Mouse (Mus musculus): Measurements from ENCODE around the gene Gna14.

The Gna14 gene

DNA sequence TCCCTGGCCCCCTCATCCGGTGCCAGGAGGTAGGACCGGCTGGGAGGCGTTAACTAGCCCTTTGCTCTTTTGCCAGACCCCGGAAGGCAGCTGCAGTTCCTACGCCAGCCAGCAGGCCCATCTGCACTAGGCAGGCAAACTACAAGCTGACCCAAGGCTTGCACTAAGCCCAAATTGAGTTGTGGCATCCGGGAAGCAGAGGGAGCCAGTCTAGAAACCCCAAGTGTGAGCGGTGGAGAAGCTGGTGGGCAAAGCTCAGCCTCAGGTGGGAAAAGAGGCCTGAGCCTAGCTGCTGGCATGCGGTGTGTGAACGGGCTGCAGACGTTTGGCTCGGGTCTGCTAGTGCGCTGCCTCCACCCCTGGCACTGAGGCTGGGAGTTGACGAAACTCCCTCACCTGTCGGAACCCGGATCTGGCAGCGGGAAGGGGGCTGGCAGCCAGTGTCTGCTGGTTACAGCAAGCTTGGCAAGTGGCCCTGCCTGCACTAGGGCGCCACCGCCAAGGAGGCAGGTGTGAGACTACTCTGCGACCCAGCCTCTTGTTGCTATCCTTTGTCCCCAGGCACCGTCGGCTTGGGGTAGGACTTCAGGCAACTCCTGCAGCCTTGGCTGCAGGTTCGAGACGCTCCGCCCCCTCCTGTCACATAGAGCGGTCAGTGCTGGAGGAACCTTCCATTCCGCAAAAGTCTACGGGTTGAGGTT, at the start of gene Gna14:
TSS of gene Gna14 (plus strand) at position 232 of the 701 bp plus-strand sequence.
- peak; percentile 21; the same call in 1 of the 2 replicates for ATAC-seq (ENCODE audit: insufficient number of reproducible peaks, low FRiP score, low TSS enrichment)

DNA sequence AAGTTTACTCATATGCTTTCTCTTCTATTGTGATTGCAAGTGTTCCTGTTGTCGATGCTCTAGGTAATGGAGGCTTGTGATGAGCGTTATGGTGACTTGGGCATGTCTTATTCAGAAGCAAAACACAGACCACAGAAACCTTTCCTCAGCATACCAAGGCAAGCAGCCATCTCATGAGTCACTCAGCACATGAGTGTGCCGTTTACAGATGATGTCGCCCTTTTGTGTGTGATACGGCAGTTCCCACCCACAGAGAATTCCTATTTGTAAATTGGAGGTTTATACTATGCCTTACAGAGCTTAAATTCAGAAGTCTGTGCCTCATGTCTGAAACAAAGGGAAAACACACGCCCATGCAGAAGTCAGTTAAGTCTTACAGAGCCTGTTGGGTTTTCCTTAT, 49.0 kb upstream of the Gna14 start:
- no peak for ATAC-seq (ENCODE audit: insufficient number of reproducible peaks, low FRiP score, low TSS enrichment)

DNA sequence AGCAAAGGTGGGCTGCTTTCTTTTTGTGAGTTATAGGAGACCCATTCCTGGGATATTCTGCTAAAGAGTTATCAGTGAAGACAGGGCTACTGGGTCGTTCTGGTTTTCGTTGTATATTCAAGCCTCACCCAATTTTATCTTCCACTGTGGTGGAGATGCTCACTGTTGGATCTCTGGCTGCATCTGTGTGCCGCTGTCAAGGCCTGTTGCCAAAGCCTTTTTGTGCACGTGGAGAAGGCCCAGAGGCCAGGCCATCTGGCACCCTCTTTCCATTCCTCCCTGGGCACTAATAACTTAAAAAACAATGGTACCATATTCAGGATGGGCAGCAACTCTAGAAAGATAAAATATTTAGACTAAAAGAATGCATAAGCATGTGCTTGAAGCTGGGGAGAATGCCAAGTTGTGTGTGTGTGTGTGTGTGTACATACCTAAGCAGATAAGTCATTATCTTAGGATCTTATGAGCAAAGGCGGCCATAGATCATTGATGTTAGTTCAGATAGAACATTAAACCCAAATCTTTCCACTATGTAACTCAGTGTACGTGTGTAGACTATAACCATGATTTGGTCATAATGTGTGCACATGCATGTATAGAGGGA, 45.3 kb upstream of the Gna14 start:
- ATAC-seq (ENCODE audit: insufficient number of reproducible peaks, low FRiP score, low TSS enrichment): no peak

DNA sequence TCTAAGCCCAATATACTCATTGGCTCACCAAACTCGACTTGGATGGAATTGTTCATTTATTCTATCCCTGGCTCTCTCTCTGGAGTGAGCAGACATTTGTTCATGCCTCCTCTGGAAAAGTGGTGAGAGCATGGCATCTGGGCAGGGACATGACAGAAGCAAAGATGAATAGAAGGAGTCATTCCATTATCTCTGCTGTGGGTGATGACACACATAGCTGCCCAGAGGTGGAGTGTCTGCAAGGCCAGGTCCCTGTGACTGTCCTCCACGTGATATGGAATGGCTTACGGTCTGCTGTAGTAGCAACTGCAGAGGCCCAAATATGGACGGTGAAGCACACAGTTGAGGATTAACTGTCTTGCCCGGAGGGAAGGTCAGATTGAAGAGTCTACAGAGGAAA, 41.2 kb upstream of the Gna14 start:
- ATAC-seq (ENCODE audit: insufficient number of reproducible peaks, low FRiP score, low TSS enrichment): no peak

DNA sequence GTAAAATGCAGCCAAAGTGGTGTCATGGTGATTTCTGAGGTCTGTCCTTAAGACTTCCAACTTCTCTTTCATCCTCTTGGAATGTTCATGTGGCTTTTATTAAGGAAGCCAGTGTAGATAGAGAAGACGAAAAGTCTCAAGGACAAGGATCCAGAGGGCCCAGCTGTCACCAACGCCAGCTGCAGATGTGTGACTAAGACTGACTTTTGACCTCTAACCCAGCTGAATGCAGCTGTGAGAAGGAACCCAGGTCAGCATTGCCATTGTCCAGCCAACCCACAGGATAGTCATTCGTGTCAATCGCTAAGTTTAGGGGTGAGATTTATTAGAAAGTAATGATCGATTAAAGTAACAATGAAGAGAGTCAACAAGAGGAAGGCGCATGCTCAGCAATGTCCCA, 32.5 kb upstream of the Gna14 start:
- ATAC-seq (ENCODE audit: insufficient number of reproducible peaks, low FRiP score, low TSS enrichment): no peak

DNA sequence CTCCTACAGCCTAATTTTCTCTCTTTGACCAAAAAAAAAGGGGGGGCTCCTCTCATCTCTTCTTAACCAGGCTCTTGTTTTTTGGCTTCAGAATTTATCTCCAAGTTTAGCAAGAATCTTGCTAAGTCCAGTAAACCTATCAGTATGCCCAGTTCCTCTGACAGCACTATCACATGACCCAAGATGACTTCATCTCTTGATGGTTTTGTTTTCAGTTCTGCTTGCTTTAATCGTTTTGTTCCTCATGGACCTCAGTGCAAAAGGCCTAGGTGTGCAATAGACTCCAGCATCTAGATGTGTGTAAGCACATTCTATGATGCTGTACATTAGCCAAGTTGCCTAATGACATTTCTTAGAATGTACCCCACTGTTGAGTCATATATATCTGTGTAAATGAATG, 27.8 kb upstream of the Gna14 start:
- no peak for ATAC-seq (ENCODE audit: insufficient number of reproducible peaks, low FRiP score, low TSS enrichment)

DNA sequence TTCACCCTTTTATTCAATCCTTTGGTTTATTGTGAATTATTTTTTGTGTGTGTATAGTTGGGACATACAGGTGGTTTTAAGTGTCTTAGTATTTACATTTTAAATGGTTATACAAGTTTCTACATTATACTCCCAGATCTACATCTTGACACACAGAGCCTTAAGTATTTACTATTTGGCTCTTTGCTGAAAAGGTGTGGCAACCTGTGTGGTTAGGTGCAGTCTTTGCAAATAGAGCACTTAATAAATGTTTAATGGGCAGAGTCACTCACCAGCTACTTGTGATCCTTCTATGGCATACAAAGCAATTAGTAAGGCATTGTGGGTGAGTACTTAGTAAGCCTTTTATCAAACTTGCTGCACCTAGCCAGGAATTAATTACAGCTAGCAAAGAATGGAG, 24.3 kb upstream of the Gna14 start:
- ATAC-seq (ENCODE audit: insufficient number of reproducible peaks, low FRiP score, low TSS enrichment): no peak

DNA sequence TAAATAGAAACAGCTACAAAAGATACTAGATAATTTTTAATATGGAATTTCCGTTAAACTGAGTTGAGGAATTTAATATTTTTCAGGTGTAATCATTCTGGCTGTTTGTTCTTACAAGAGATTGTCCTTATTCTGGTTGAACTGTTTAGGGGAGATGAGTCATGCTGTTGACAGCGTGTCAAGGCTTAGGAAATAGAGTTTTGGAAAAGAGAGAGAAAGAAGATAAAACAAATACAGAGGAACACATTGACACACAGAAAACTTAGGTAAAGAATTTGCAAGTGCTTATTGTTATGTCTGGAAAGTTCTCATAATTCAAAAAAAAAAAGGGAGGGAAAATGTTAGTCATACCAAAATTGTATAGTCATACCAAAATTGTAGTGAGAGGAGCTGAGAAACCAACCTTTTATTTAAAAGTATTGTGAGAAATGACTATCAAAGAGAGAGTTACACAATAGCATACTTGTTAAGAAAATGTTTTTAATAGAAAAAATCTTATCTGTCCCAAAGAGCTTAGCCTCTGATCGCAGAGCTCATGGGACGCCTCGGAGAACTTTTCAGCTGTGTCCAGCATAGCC, 17.4 kb upstream of the Gna14 start:
- no peak for ATAC-seq (ENCODE audit: insufficient number of reproducible peaks, low FRiP score, low TSS enrichment)

DNA sequence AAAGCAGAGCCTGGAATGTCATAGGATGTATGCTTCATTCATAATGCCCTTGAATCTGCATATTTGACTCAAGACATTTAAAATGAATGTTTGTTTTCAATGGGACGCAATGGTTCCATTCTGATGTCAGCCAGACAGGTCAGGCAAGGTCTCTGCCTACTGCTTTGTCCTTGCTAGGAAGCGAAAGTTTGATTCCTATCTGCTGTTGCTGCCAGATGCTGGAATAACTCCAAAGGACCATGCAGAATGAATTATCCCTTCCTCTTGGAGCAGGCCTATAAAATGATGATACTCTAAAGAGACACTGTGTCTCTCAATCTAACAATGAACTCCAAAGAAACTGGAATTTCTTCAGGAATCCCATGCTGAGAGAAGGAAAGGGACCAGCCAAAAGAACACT, 10.0 kb upstream of the Gna14 start:
- ATAC-seq (ENCODE audit: insufficient number of reproducible peaks, low FRiP score, low TSS enrichment): no peak

DNA sequence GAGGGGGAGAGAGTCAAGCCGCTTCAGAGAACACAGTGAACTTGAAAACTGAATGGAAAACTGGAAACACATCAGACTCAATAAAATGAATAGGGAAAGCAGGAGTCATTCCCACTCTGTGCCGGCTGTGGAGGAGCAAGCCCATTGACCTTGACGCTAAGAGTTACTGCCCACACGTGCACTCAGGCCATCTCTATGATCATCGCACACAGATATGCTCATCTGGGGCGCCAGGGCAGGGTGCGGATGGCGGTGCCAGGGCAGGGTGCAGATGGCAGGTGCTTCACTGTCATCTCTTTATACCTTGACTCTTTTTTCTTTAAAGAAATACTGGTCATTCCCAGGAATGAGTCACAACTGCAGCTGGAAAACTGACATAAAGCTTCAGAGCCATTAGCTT, 4.2 kb upstream of the Gna14 start:
- ATAC-seq (ENCODE audit: insufficient number of reproducible peaks, low FRiP score, low TSS enrichment): no peak

DNA sequence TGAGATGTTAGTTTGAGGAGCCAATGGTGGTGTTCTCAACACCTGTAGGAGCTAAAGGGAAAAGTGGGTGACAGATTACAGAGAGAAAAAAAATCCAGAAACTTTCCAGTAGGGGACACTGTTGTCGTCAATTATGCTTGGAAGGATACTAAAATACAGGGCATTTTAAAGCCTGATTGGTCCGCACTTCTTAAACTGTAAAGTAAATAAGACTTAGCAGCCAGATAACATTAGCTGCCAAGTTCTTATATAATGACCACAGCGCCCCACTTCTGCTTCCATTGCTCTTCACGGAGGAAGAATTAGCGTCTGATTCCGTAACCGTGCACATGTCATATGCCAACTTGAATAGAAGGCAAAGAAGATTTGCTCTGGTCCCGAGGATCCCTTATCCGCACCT, 683 bp upstream of the Gna14 start:
- ATAC-seq (ENCODE audit: insufficient number of reproducible peaks, low FRiP score, low TSS enrichment): no peak

DNA sequence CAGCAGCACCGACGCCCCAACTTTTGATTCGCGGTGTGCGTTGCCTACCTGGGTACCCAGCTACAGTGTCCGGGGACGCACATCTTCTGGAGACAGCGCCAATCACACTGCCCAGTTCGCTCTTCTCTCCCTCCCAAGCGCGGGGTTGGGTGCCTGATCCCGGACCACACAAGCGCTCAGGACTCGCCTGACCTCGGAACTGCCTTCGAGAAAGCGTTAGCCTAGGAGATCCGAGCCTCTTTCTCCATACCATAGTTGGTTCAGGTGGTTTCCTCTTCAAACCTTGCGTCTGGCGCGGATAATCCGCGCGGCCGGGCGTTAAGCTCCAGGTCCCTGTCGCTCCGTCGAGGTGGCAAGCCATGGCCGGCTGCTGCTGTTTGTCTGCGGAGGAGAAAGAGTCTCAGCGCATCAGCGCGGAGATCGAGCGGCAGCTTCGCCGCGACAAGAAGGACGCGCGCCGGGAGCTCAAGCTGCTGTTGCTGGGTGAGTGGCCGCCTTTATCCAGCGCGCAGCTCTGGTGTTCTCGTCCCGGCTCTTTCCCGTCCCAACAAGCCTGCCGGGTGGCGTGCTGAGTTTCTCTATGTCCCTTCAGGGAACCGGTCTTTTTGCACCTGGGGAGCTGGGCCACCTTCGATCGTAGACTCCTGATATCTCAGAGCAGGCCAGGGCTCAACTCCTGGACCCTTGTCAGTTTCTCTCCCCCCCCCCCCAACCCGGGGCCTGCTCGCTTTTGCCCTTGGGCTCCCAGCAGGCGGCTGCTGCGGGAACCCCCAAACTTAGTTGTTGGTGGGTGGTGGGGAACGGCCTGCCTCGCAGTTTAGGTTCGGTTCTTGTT, 990 bp downstream of the Gna14 start:
- no peak for ATAC-seq (ENCODE audit: insufficient number of reproducible peaks, low FRiP score, low TSS enrichment)

DNA sequence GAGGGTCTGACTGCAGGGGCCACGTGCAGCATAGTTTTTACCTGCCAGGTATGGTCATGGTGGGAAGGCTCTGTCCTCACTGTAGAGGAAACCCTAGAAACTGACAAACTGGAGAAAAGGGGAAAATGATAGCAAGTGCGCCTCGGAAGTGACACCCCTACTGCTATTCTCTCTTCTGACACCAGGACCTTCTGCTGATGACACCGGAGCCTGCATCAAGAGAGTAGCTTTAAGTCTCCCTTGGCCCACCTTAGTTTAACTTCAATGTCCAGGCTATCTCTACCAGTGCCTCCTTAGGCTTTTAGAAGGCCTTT, 1.6 kb downstream of the Gna14 start:
- ATAC-seq (ENCODE audit: insufficient number of reproducible peaks, low FRiP score, low TSS enrichment): no peak

DNA sequence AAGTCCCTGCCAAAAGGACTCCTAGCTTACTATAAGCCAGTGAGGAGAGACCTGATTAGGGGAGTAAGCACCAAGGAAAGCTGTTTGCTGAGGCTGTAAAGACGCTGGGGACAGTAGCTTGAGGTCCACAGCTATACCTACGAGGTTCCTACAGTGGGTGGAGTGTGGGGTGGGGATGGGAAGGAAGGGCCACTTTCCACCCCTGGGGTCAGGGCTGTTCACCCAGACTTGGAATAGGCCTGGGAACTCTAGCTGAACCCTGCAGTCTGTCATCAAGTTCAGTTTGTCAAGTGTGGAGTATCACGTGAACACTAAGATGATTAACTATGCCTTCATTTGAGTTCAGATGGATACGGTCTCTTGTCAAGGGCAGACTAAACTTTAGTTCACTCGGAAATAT, 2.3 kb downstream of the Gna14 start:
- ATAC-seq (ENCODE audit: insufficient number of reproducible peaks, low FRiP score, low TSS enrichment): no peak

DNA sequence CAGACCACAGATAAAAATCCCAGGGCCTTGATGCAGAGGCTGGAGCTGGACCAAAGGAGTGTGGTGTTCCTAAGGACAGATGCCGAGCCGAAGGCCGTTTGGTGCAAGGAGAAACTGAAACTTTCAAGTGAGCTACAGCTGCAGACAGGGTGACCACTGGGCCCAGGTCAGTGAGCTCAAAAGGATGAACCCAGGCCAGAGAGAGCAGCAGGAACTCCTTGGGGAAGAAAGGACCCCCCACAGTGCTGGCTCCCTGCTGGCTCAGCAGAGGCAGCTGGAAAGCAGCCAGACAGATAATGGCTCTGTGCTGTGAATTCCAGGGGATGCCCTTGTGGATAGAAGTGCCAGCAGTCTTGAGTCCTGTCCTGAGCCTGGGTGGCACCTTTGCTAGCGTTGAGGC, 3.7 kb downstream of the Gna14 start:
- no peak for ATAC-seq (ENCODE audit: insufficient number of reproducible peaks, low FRiP score, low TSS enrichment)

DNA sequence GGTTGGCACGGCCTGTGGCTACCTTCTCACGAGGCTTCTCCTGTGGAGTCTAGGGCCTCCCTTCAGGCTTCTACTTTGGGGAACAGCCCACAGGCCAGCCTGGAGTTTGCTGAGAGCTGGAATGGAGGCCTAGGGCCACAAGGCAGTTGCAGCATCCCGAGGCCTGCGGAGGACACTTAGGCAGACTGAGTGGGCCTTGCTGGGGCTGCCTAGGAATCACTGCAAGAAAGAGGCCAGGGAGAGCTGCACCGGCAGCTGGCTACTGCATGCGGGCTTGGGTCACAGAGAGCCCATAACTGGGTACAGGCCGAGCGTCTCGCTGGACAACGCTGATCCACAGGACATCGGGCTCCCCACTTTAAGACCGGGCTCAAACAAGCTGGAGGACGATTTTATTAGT, 4.3 kb downstream of the Gna14 start:
- no peak for ATAC-seq (ENCODE audit: insufficient number of reproducible peaks, low FRiP score, low TSS enrichment)

DNA sequence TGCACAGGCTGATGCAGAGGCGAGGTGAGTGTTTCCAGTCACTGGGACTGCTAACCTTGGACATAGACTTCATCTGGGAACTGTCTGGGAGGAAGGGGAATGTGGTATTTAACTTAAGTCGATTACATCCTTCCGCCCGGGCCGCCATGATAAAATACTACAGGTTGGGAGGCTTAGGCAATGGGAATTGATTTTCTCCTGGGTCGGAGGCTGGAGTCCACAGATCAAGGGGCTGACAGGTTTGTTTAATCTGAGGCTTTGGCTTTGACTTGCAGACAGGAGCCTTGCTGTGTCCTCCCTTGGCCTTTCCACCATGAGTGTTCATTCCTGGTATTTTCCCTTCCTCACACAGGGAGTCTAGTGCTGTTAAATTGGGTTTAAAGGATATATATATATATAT, 5.8 kb downstream of the Gna14 start:
- no peak for ATAC-seq (ENCODE audit: insufficient number of reproducible peaks, low FRiP score, low TSS enrichment)

DNA sequence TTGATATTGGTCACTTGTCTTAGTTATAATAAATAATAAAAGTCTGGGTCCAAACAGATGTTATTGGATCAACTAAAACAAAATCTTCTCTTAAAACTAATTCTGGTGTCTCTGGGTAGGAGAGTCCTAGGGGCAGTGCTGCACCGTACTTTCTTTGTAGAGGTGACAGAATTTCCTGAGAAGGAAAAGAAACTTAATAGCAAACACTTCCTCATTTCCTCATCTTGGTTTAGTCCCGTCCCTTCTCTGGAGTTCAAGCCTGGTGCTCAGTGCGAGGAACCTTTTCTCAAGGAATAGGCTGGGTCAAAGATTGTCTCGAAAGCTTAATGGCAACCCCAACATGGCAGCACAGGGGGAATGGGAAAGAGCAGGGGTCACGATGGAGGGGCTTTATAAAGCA, 7.8 kb downstream of the Gna14 start:
- ATAC-seq (ENCODE audit: insufficient number of reproducible peaks, low FRiP score, low TSS enrichment): no peak

DNA sequence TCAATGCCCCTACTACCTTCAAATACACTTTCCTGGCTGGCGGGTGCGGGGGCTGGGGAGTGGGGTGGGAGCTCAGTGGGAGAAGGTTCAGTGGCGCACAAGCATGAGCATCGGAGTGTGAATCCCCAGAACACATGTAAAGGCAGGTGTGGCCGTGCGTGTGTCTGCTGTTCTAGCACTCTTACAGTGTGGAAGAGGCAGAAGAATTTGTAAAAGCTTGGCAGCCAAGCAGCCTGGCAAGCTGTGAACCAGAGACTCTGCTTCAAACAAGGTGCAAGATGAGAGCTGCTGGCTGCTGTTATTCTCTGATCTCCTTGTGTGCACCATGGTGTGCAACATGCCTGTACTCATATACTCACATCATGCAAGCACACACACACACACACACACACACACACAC, 11.1 kb downstream of the Gna14 start:
- no peak for ATAC-seq (ENCODE audit: insufficient number of reproducible peaks, low FRiP score, low TSS enrichment)

DNA sequence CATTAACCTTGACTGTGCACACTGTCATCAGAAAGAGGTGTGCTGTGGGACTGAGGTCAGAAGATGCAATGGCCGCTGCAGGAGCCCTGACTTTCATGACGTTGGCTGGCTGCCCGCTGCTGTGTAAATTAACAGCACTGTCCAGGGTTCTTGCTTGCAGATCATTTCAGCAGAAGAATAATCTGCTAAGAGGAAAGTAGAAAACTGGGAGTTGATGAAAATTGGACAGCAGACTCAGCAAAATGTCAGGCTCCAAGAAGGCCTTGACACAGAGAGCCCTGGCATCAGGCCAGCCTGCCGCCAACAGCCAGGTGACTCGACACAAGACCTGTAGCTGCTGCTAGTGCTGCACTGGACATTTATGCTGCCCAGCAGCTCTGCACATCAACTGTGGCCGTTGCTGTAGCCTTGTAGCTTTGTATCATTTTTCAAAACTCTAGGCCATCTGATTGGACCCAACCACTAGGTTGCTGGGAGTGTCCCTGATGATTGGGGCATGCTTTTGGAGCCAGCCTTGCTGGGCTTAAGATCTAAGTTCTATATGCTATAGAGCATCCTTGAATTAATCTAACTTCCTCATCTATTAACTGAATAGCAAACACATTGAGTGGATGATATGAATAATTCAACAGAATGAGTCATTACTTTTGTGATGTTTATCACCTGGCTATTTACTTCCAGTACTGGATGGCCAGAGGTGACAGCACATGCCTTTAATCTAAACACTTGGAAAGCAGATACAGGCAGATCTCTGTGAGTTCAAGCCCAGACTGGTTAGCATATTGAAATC, 12.5 kb downstream of the Gna14 start:
- no peak for ATAC-seq (ENCODE audit: insufficient number of reproducible peaks, low FRiP score, low TSS enrichment)

DNA sequence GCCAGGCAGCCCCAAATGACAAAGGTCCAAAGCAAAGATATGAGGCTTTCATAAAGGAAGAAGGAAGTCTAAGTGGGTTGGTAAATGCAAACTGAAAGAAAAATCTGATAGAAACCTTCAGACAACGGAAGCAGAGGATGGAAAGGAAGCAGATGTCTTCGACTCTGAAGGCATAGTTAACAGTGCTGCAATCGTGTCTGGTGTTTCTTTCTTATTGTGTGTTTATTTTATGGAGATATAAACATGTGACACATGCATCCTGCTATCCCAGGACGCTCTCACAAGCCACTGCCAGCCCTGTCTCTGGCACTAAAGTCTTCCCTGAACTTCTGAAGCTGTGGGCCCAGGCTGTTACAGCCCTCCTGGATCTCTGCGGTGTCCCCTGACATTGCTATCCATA, 13.2 kb downstream of the Gna14 start:
- ATAC-seq (ENCODE audit: insufficient number of reproducible peaks, low FRiP score, low TSS enrichment): no peak

Data from cerebellum, adult (tissue).